Mouse (Mus musculus) hindbrain, embryonic 16.5 days (tissue): ENCODE data around the gene Sart3. TPM values are rescaled to one million over a fixed set of nuclear protein-coding genes. Genes with fewer than 3 reads are reported as not detected.
"Not testable (repeated sequence)": the region's sequence is repeated elsewhere in the genome, so short reads cannot be mapped to it uniquely, and the experiment has no call there.

Experiments used
- ATAC-seq: fragments of 200-750 bp; cut with Nextera tagmentation; 2 replicates; pipeline ENCODE4 v1.8.0; 2017; ENCODE audit warnings: moderate TSS enrichment, moderate library complexity
- H3K27ac ChIP-seq: fragments of 300-500 bp; sonication (generic); 2 replicates; pipeline ENCODE4 v1.5.1; 2014; ENCODE audit warnings: low read depth, mild to moderate bottlenecking, control low read depth, low read length, moderate library complexity
- H3K27me3 ChIP-seq: fragments of 300-500 bp; sonication (generic); replicated peaks from 2 replicates; pipeline ENCODE4 v1.6.1; 2014; ENCODE audit warnings: low read length; ENCODE audit not compliant: control insufficient read depth, insufficient read depth
- H3K36me3 ChIP-seq: fragments of 300-500 bp; sonication (generic); 2 replicates; pipeline ENCODE4 v1.6.1; 2014; ENCODE audit warnings: mild to moderate bottlenecking, low read length, moderate library complexity, mixed read lengths; ENCODE audit not compliant: control insufficient read depth, insufficient read depth
- H3K4me1 ChIP-seq: fragments of 300-500 bp; sonication (generic); 2 replicates; pipeline ENCODE4 v1.6.1; 2014; ENCODE audit warnings: low read depth, low read length; ENCODE audit not compliant: control insufficient read depth, insufficient read depth
- H3K4me2 ChIP-seq: fragments of 300-500 bp; sonication (generic); 2 replicates; pipeline ENCODE4 v1.6.1; 2014; ENCODE audit warnings: mild to moderate bottlenecking, low read length, control low read depth, moderate library complexity
- H3K4me3 ChIP-seq: fragments of 300-500 bp; sonication (generic); 2 replicates; pipeline ENCODE4 v1.5.1; 2014; ENCODE audit warnings: mild to moderate bottlenecking, low read length, control low read depth, moderate library complexity
- H3K9ac ChIP-seq: fragments of 300-500 bp; sonication (generic); 2 replicates; pipeline ENCODE4 v1.6.1; 2014; ENCODE audit warnings: low read depth, mild to moderate bottlenecking, control low read depth, low read length, moderate library complexity
- H3K9me3 ChIP-seq: fragments of 300-500 bp; sonication (generic); 2 replicates; pipeline ENCODE4 v1.6.1; 2014; ENCODE audit warnings: mild to moderate bottlenecking, low read length, moderate library complexity; ENCODE audit not compliant: control insufficient read depth
- WGBS: fragments of 180-500 bp; shearing (Covaris S2); extraction: QIAGEN DNeasy Blood & Tissue Kit; methylation state at CpG from one replicate; pipeline ENCODE4 v1.1.7; 2014; 5-methylcytosine and 5-hydroxymethylcytosine counted together
- polyA plus RNA-seq: library from polyadenylated mRNA; unstranded; fragments of >200 nt; fragmentation: Nextera tagmentation; extraction: Ambion mirVana; gene quantifications from 2 replicates; pipeline ENCODE4 v1.2.1, GENCODE M21; 2015

Sart3 gene
- 37.7 and 39.0 TPM in 2 replicates for polyA plus RNA-seq

DNA sequence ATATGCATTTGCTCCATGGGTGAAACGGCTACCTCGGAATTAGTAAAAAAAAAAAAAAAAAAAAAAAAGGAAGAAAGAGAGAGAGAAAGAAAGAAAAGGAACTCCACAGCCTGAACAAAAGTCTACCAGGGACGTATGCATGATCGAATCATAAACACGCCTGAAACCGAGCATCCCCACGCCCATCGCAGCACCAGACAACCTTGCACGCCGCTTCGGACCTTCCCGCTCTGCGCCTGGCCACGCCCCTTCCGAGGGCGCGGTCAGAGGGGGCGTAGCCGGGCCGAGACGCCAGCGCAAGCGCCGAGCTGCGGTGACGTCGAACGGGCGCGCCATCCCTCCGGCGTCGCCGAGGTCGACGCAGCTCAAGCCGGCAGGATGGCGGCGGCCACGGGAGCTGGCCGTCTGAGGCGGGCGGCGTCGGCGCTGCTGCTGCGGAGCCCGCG lies at the start of gene Sart3, which contains the start of gene Iscu:
Sart3 (minus strand) TSS at position 61 of the 446 bp plus-strand sequence.
Iscu (plus strand) TSS at position 299 of the 446 bp plus-strand sequence.
- no peaks in the 10 kb centered on the region for H3K9me3 ChIP-seq
- H3K4me3 ChIP-seq = peak within 1 kb of the TSS; percentile 91
- peak within 1 kb of the TSS; percentile 99 for H3K27ac ChIP-seq
- peaks cover 17% of the 10 kb centered on the region for H3K36me3 ChIP-seq
- ATAC-seq = peak; percentile 88
- H3K4me1 ChIP-seq = peaks cover 27% of the 10 kb centered on the region
- peak within 1 kb of the TSS; percentile 93 for H3K9ac ChIP-seq
- no peaks in the 10 kb centered on the region for H3K27me3 ChIP-seq
- under 1% methylated on average over 39 of the region's 49 CpGs for WGBS
- peak within 1 kb of the TSS; percentile 94 for H3K4me2 ChIP-seq

DNA sequence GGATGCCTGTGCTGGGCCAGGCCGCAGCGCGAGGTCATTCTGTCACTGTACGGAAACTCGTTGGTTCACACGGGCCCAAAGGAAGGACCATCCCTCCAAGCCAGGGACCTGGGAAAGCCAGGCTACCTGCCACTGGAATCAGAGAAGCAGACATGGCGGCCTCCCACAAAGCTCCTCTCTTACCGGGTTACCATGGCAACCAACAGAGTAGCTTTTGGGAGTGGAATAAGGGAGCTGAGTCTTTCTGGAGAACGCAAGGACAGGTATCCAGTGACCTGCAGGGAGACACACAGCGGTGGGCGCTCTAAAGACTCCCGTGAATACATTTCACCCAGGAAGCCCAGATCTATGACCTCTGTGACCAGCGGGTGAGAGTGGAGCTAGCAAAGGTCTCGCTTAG lies 46.3 kb upstream of the Sart3 start:
- Histone ChIP-seq H3K4me1 (peaks cover 4% of the 10 kb centered on the region; the same call in 1 of the 2 replicates), H3K27me3 (no peaks in the 10 kb centered on the region), H3K27ac (no peak overlapping the region), H3K36me3 (no peaks in the 10 kb centered on the region), H3K4me3 (no peak overlapping the region), H3K9me3 (no peaks in the 10 kb centered on the region), H3K9ac (no peak overlapping the region), H3K4me2 (no peak overlapping the region)
- 0 out of 2 replicates have a peak, but pooled peaks have one; percentile 20 for ATAC-seq
- WGBS = 64% methylated on average over 14 of the region's 14 CpGs

DNA sequence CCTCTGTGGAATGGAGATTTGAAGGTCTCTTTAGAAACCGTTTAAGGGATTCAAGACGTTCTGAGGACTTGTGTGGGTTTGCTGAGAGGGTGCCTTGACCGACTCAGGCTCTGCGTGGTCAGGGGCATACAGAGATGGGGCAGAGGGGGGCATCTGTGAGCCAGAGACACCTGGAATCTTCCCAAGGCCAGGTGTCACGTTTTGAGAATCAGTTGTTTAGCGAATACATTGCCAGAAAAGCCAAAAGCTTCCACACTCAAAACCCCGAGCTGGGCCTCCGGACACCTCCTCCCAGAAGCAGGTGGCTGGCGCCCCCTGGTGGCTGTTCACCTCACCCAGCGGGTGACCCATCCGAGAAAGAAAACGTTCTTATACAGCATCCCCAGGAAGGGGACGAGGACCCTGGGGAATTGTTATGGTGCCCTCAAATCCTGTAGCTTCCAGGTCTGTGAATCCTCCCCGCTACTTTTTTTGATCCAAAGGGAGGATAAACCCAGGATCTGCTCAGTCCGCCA lies 43.4 kb upstream of the Sart3 start:
- no peak overlapping the region for H3K4me3 ChIP-seq
- H3K27me3 ChIP-seq = no peaks in the 10 kb centered on the region; the same call in 1 of the 2 replicates
- no peak overlapping the region for H3K4me2 ChIP-seq
- H3K36me3 ChIP-seq = no peaks in the 10 kb centered on the region
- no peak for ATAC-seq
- 0 out of 2 replicates have a peak, but pooled peaks cover 4% of the 10 kb centered on the region for H3K9me3 ChIP-seq
- peaks cover 4% of the 10 kb centered on the region; the same call in 1 of the 2 replicates for H3K4me1 ChIP-seq
- no peak overlapping the region for H3K9ac ChIP-seq
- H3K27ac ChIP-seq = no peak overlapping the region
- WGBS = 11% methylated on average over 15 of the region's 15 CpGs

DNA sequence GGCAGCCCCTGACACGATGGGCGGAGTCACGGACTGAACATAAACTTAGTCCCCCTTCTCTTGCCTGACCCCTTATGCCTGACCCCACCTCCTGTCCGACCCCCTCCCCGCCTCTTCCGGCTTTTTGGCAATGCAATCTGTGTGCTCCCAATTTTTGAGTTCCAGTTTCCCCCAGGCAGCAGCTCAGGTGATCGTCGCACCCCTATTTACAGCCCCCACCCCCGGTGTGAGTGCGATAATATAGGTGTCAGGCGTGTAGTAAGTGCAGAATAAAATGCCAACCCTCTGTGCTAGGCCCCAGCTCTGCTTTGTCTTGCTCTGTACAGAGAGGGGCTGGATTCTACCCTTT lies 42.7 kb upstream of the Sart3 start:
- Histone ChIP-seq H3K27ac (no peak overlapping the region), H3K4me2 (no peak overlapping the region), H3K9ac (no peak overlapping the region), H3K9me3 (0 out of 2 replicates have a peak, but pooled peaks cover 4% of the 10 kb centered on the region), H3K27me3 (no peaks in the 10 kb centered on the region; the same call in 1 of the 2 replicates), H3K36me3 (no peaks in the 10 kb centered on the region), H3K4me1 (peaks cover 4% of the 10 kb centered on the region; the same call in 1 of the 2 replicates), H3K4me3 (no peak overlapping the region)
- no peak for ATAC-seq
- WGBS = 54% methylated on average over 11 of the region's 11 CpGs

DNA sequence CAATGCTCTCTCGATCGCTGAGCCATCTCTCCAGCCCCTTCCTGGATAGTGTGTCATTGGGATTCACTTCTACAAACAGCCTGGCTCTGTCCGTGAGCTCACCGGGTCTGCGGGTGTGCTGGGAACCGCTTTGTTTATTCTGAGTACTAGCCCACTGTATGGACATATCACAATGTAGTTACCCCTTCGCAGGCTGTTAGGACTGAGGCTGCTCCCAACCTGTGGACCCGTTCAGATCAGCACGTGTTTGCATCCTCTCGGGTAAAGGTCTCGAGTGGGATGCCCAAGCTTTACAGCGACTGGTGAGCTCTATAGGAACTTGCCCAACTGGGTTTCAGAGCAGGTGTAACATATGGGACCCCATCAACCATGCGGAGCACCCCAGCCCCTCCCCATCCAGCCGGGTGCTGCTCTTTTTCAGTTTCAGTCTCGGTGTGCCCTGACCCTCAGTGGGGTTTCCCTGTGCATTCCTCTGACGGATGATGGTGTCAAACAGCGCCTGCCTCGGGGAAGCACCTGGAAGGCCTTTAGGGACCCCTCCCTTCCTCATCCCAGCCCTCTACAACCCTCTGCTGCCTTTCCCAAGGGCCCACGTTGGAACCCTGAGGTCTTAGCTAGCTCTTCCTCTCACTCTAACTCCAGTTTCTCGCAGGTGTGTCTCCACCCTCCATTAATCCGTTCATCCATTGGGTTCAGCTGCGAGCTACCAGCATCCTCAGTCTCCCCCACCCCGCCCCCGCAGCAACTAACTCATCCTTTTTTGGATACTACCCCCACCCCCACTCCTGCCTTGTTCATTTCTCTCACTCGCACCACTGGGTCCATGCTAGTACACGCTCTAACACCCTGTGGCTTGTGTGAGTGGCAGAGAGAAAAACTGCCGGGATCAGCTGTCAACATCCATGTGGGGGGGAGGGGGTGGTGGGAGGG lies 42.1 kb upstream of the Sart3 start:
- Histone ChIP-seq H3K4me2 (no peak overlapping the region), H3K4me3 (no peak overlapping the region), H3K27me3 (no peaks in the 10 kb centered on the region; the same call in 1 of the 2 replicates), H3K36me3 (no peaks in the 10 kb centered on the region), H3K9ac (no peak overlapping the region), H3K9me3 (0 out of 2 replicates have a peak, but pooled peaks cover 4% of the 10 kb centered on the region), H3K27ac (no peak overlapping the region), H3K4me1 (peaks cover 4% of the 10 kb centered on the region; the same call in 1 of the 2 replicates)
- 38% methylated on average over 27 of the region's 27 CpGs for WGBS
- no peak for ATAC-seq

DNA sequence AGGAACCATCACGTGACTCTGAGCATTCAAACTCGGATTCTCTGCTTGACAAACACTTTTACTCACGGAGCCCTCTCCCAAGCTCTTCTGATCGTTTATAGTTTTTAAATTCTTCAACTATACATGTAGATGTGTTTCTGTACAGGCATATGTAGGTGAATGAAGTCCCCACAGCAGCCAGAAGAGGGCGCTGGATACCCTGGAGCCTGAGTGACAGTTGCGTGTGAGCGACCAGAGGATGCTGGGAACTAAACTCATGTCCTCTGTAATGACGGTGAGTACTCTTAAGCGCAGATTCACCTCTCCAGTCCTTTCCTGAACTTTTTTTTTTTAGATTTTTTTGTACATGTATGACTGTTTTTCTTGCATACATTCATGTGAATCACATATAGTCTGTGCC lies 41.3 kb upstream of the Sart3 start:
- no peak overlapping the region for H3K4me2 ChIP-seq
- H3K4me3 ChIP-seq = no peak overlapping the region
- 26% methylated on average over 9 of the region's 9 CpGs for WGBS
- peaks cover 4% of the 10 kb centered on the region; the same call in 1 of the 2 replicates for H3K4me1 ChIP-seq
- no peak for ATAC-seq
- 0 out of 2 replicates have a peak, but pooled peaks cover 4% of the 10 kb centered on the region for H3K9me3 ChIP-seq
- no peak overlapping the region for H3K27ac ChIP-seq
- H3K36me3 ChIP-seq = no peaks in the 10 kb centered on the region
- H3K27me3 ChIP-seq = no peaks in the 10 kb centered on the region; the same call in 1 of the 2 replicates
- no peak overlapping the region for H3K9ac ChIP-seq

DNA sequence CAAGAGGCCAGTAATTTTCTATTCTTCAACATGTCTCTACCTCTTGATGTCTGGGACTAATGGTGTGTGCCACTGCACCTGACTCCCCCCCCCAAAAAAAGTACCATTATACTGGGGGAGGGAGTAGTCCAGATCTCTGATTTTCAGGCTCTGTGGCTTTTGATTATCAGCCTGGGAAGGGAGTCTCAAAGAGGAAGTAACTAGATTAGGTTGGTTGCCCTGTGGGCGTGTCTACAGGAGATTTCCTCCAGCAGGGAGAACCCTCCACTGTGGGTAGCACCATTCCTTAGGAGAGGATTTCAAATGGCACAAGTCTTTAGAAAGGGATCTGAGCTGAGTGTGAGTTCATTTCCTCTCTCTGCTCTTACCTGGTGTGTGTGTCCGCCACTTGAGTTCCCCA lies 40.3 kb upstream of the Sart3 start:
- ATAC-seq = no peak
- Histone ChIP-seq H3K9me3 (0 out of 2 replicates have a peak, but pooled peaks cover 4% of the 10 kb centered on the region), H3K36me3 (no peaks in the 10 kb centered on the region), H3K4me3 (no peak overlapping the region), H3K27ac (no peak overlapping the region), H3K4me1 (no peaks in the 10 kb centered on the region), H3K9ac (no peak overlapping the region), H3K27me3 (no peaks in the 10 kb centered on the region; the same call in 1 of the 2 replicates), H3K4me2 (no peak overlapping the region)
- 85% methylated on average over 2 of the region's 2 CpGs for WGBS

DNA sequence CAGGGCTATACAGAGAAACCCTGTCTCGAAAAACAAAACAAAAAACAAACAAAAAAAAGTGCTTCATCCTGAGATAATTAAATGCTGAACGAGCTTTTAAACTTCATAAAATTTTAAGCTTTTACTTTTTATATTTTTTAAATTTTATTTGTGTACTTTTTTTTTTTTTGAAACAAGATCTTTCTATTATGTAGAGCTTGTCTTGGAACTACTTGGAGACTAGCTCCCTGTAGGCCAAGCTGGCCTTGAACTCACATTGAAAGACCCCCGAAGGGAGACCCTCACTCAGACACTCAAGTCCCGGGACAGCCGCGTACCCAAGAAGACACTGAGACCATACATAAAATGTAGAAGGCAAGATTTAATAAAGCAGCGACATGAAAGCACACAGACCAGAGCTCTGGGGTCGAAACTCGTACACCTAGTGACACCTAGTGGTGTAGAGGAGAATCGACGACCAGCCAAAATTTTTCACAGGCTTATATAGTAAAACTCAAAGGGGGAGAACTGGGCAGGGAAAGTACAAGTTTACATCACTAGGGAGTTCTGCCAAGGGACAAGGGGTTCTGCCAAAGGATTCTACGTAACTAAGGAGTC lies 39.6 kb upstream of the Sart3 start:
- H3K27ac ChIP-seq, H3K9ac ChIP-seq, ATAC-seq, H3K36me3 ChIP-seq, H3K27me3 ChIP-seq, H3K4me2 ChIP-seq, H3K9me3 ChIP-seq, H3K4me3 ChIP-seq, H3K4me1 ChIP-seq: not testable (repeated sequence)
- WGBS = 20% methylated on average over 11 of the region's 12 CpGs
